Mouse (Mus musculus): ENCODE data around the gene Gm7247. TPM values are rescaled to one million over a fixed set of nuclear protein-coding genes. Genes with fewer than 3 reads are reported as not detected.
"Not testable (repeated sequence)": the region's sequence is repeated elsewhere in the genome, so short reads cannot be mapped to it uniquely, and the experiment has no call there.

The Gm7247 gene
- polyA plus RNA-seq, 1 experiment from 2014 or later: not detected

DNA sequence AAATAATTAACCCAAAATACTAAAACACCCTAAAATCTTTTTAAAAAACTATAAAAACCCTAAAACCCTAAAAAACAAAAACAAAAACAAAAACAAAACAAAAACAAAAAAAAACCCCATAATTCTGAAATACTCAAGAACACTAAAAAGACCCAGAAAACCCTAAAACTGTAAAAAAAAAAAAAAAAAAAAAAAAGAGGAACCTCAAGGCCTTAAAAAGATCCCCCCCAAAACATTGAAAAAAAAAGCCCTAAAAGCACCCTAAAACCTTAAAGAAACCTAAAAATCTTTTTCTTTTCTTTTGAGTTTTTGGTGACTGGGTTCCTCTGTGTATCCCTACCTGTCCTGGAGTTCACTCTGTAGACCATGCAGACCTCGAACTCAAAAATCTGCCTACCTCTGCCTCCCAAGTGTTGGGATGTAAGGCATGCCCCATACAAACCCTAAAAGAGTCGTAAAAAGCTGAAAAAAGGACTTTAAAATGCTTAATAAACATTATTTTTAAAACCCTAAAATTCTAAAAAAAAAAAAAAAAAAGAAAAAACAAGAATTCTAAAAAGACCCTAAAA is 138.2 kb downstream of the Gm7247 start:
- Histone ChIP-seq H3K4me1 (ENCODE audit: control insufficient read depth, insufficient read depth, low read length) (no peaks in the 10 kb centered on the region), H3K9me3 (ENCODE audit: control insufficient read depth, low read length) (no peaks in the 10 kb centered on the region), H3K4me3 (ENCODE audit: low read depth, low read length) (no peak overlapping the region), H3K9ac (ENCODE audit: low read length) (no peak overlapping the region), H3K36me3 (ENCODE audit: control insufficient read depth, insufficient read depth, low read length) (no peaks in the 10 kb centered on the region), H3K4me2 (ENCODE audit: low read depth, severe bottlenecking) (no peak overlapping the region), H3K27me3 (ENCODE audit: control insufficient read depth, insufficient read depth, low read length) (no peaks in the 10 kb centered on the region), H3K27ac (replicated peaks; ENCODE audit: low read depth, low read length) (no peak overlapping the region)
- DNase-seq (ENCODE audit: low spot score): no peak
- WGBS: 79% methylated on average over 2 of the region's 2 CpGs
- ATAC-seq (ENCODE audit: insufficient number of reproducible peaks, low FRiP score, low TSS enrichment, low read depth): no peak

DNA sequence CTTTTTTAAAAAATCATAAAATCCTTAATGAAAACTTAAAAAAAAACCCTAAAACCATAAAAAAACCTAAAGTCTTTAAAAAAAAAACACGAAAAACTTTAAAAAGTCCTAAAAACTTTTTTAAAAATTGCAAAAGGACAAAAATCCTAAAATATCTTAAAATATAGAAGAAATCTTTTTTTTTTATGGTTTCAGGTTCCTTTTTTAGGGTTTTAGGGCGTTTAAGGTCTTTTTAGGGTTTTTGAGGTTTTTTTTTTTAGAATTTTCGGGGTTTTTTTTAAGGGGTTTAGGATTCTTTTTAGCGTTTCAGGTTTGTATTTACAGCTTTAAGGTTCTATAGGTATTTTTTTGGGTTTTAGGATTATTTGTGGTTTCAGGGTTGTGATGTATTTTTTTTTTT is 138.9 kb downstream of the Gm7247 start:
- Histone ChIP-seq H3K4me2 (ENCODE audit: low read depth, severe bottlenecking) (no peak overlapping the region), H3K27ac (replicated peaks; ENCODE audit: low read depth, low read length) (no peak overlapping the region), H3K9ac (ENCODE audit: low read length) (no peak overlapping the region), H3K27me3 (ENCODE audit: control insufficient read depth, insufficient read depth, low read length) (no peaks in the 10 kb centered on the region), H3K4me1 (ENCODE audit: control insufficient read depth, insufficient read depth, low read length) (no peaks in the 10 kb centered on the region), H3K36me3 (ENCODE audit: control insufficient read depth, insufficient read depth, low read length) (no peaks in the 10 kb centered on the region), H3K9me3 (ENCODE audit: control insufficient read depth, low read length) (no peaks in the 10 kb centered on the region), H3K4me3 (ENCODE audit: low read depth, low read length) (no peak overlapping the region)
- 91% methylated on average over 4 of the region's 4 CpGs for WGBS
- no peak for ATAC-seq (ENCODE audit: insufficient number of reproducible peaks, low FRiP score, low TSS enrichment, low read depth)
- DNase-seq (ENCODE audit: low spot score): no peak

DNA sequence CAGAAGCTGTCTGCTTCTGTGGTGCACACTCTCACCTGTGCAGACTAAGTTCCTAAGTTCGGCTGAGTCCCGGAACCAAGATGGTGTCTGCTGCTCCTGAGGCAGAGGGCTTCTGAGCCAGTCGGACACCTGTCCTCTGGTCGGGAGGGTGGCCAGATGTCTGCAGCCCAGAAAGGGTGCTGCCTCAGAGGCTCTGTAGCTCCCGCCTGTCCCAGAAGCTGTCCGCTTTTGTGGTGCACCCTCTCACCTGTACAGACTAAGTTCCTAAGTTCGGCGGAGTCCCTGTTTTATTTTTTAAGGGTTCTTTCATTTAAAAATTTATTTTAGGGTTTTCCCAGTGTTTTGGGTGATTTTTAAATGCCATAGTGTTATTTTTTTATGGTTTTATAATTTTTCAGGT is 145.9 kb downstream of the Gm7247 start:
- Histone ChIP-seq H3K9ac (ENCODE audit: low read length) (no peak overlapping the region), H3K27me3 (ENCODE audit: control insufficient read depth, insufficient read depth, low read length) (no peaks in the 10 kb centered on the region), H3K4me3 (ENCODE audit: low read depth, low read length) (no peak overlapping the region), H3K9me3 (ENCODE audit: control insufficient read depth, low read length) (no peaks in the 10 kb centered on the region), H3K36me3 (ENCODE audit: control insufficient read depth, insufficient read depth, low read length) (no peaks in the 10 kb centered on the region), H3K4me1 (ENCODE audit: control insufficient read depth, insufficient read depth, low read length) (no peaks in the 10 kb centered on the region), H3K4me2 (ENCODE audit: low read depth, severe bottlenecking) (no peak overlapping the region), H3K27ac (replicated peaks; ENCODE audit: low read depth, low read length) (no peak overlapping the region)
- DNase-seq (ENCODE audit: low spot score) (no peak), ATAC-seq (ENCODE audit: insufficient number of reproducible peaks, low FRiP score, low TSS enrichment, low read depth) (no peak)
- WGBS: 96% methylated on average over 8 of the region's 8 CpGs

DNA sequence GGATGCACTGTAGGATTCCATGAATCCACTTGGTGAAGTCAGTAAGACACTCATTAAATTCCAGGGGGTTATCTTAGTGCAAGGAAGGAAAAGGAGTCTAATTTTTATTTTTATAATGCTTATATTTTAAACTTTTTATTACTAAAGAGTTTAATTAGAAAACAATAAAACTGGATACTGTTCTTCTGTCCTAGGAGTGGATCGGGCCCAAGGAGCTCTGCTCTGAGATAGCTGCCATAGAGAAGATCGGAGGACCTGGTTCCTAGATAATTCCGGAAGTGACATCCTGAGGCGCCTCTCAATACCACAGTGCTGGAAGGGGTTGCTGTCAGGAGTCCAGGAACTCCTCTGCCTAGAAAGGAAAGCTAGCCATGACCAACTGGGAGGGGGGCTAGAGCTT is 190.9 kb downstream of the Gm7247 start, which contains the start of gene Gm5622:
Gm5622 (plus strand) TSS at position 301 of the 400 bp plus-strand sequence.
- no peaks in the 10 kb centered on the region for H3K9me3 ChIP-seq (ENCODE audit: control insufficient read depth, low read length)
- WGBS: 85% methylated on average over 4 of the region's 4 CpGs
- H3K4me3 ChIP-seq (ENCODE audit: low read depth, low read length): no peak within 1 kb of the TSS
- no peaks in the 10 kb centered on the region for H3K36me3 ChIP-seq (ENCODE audit: control insufficient read depth, insufficient read depth, low read length)
- H3K27ac ChIP-seq (replicated peaks; ENCODE audit: low read depth, low read length): no peak within 1 kb of the TSS
- H3K9ac ChIP-seq (ENCODE audit: low read length): no peak within 1 kb of the TSS
- no peak within 1 kb of the TSS for H3K4me2 ChIP-seq (ENCODE audit: low read depth, severe bottlenecking)
- no peaks in the 10 kb centered on the region for H3K27me3 ChIP-seq (ENCODE audit: control insufficient read depth, insufficient read depth, low read length)
- no peak for DNase-seq (ENCODE audit: low spot score)
- no peak for ATAC-seq (ENCODE audit: insufficient number of reproducible peaks, low FRiP score, low TSS enrichment, low read depth)
- no peaks in the 10 kb centered on the region for H3K4me1 ChIP-seq (ENCODE audit: control insufficient read depth, insufficient read depth, low read length)

DNA sequence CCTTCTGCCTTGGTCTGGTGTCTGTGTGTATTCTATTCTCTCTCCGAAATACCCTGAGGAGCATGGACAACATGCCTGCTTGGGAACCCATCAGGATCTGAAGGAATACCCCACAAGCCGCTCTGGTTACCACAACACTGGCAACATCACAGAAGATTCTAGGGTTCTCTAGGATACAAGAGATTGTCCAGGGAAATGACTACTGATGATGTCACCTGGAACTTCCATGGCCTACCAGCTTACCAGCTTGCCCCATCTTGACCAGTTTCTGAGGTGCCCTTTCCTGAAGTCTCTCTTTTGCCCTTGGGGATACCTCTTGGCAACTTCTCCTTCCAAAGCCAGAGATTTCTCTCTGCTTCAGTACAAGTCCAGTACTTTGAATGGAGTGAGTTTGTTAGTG is 212.4 kb downstream of the Gm7247 start, which contains the start of gene Gm17175:
Gm17175 (minus strand) TSS at position 101 of the 400 bp plus-strand sequence.
- H3K27ac ChIP-seq (replicated peaks; ENCODE audit: low read depth, low read length); H3K36me3 ChIP-seq (ENCODE audit: control insufficient read depth, insufficient read depth, low read length); ATAC-seq (ENCODE audit: insufficient number of reproducible peaks, low FRiP score, low TSS enrichment, low read depth); DNase-seq (ENCODE audit: low spot score); H3K4me1 ChIP-seq (ENCODE audit: control insufficient read depth, insufficient read depth, low read length); H3K9ac ChIP-seq (ENCODE audit: low read length); H3K4me2 ChIP-seq (ENCODE audit: low read depth, severe bottlenecking); H3K4me3 ChIP-seq (ENCODE audit: low read depth, low read length); H3K27me3 ChIP-seq (ENCODE audit: control insufficient read depth, insufficient read depth, low read length); H3K9me3 ChIP-seq (ENCODE audit: control insufficient read depth, low read length): not testable (repeated sequence)
- WGBS: 87% methylated on average over 2 of the region's 2 CpGs

DNA sequence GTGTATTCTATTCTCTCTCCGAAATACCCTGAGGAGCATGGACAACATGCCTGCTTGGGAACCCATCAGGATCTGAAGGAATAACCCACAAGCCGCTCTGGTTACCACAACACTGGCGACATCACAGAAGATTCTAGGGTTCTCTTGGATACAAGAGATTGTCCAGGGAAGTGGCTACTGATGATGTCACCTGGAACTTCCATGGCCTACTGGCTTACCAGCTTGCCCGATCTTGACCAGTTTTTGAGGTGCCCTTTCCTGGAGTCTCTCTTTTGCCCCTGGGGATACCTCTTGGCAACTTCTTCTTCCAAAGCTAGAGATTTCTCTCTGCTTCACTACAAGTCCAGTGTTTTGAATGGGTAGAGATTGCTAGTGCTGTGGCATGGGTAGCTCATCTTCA is 230.5 kb downstream of the Gm7247 start, which contains the start of gene Gm17174:
Gm17174 (minus strand) TSS at position 101 of the 400 bp plus-strand sequence.
- 93% methylated on average over 4 of the region's 4 CpGs for WGBS
- H3K9me3 ChIP-seq (ENCODE audit: control insufficient read depth, low read length); H3K27me3 ChIP-seq (ENCODE audit: control insufficient read depth, insufficient read depth, low read length); H3K4me2 ChIP-seq (ENCODE audit: low read depth, severe bottlenecking); H3K9ac ChIP-seq (ENCODE audit: low read length); H3K4me1 ChIP-seq (ENCODE audit: control insufficient read depth, insufficient read depth, low read length); H3K36me3 ChIP-seq (ENCODE audit: control insufficient read depth, insufficient read depth, low read length); H3K4me3 ChIP-seq (ENCODE audit: low read depth, low read length); DNase-seq (ENCODE audit: low spot score); H3K27ac ChIP-seq (replicated peaks; ENCODE audit: low read depth, low read length); ATAC-seq (ENCODE audit: insufficient number of reproducible peaks, low FRiP score, low TSS enrichment, low read depth): not testable (repeated sequence)

DNA sequence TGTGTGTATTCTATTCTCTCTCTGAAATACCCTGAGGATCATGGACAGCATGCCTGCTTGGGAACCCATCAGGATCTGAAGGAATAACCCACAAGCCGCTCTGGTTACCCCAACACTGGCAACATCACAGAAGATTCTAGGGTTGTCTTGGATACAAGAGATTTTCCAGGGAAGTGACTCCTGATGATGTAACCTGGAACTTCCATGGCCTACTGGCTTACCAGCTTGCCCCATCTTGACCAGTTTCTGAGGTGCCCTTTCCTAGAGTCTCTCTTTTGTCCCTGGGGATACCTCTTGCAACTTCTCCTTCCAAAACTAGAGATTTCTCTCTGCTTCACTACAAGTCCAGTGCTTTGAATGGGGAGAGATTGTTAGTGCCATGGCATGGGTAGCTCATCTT is 249.7 kb downstream of the Gm7247 start, which contains the start of gene Gm17078:
Gm17078 (minus strand) TSS at position 101 of the 400 bp plus-strand sequence.
- no peak within 1 kb of the TSS for H3K4me3 ChIP-seq (ENCODE audit: low read depth, low read length)
- H3K9me3 ChIP-seq (ENCODE audit: control insufficient read depth, low read length): no peaks in the 10 kb centered on the region
- WGBS: 91% methylated on average over 1 of the region's 1 CpGs
- no peak for DNase-seq (ENCODE audit: low spot score)
- H3K27me3 ChIP-seq (ENCODE audit: control insufficient read depth, insufficient read depth, low read length): no peaks in the 10 kb centered on the region
- no peak within 1 kb of the TSS for H3K9ac ChIP-seq (ENCODE audit: low read length)
- ATAC-seq (ENCODE audit: insufficient number of reproducible peaks, low FRiP score, low TSS enrichment, low read depth): no peak
- H3K36me3 ChIP-seq (ENCODE audit: control insufficient read depth, insufficient read depth, low read length): no peaks in the 10 kb centered on the region
- H3K27ac ChIP-seq (replicated peaks; ENCODE audit: low read depth, low read length): no peak within 1 kb of the TSS
- no peak within 1 kb of the TSS for H3K4me2 ChIP-seq (ENCODE audit: low read depth, severe bottlenecking)
- no peaks in the 10 kb centered on the region for H3K4me1 ChIP-seq (ENCODE audit: control insufficient read depth, insufficient read depth, low read length)

All from limb, embryonic 11.5 days (tissue).